Mouse (Mus musculus): ENCODE measurements around the gene Wnk4.

Gene Wnk4

GRCm38 (mm10) chr11:101259948-101260825 lies at the start of gene Wnk4:
Gene Wnk4 (plus strand): TSS chr11:101260567.
- DNase-seq = no peak

GRCm38 (mm10) chr11:101211970-101212369 lies 48.4 kb upstream of the Wnk4 start:
- DNase-seq = peak; percentile 87

- DNase-seq = no peak
Measured at GRCm38 (mm10) chr11:101216936-101217335, 43.4 kb upstream of the Wnk4 start.

- DNase-seq = no peak
Measured at GRCm38 (mm10) chr11:101218436-101219055, 41.8 kb upstream of the Wnk4 start.

- no peak for DNase-seq
Measured at GRCm38 (mm10) chr11:101220853-101221252, 39.5 kb upstream of the Wnk4 start.

- DNase-seq = no peak
Measured at GRCm38 (mm10) chr11:101221306-101221986, 38.9 kb upstream of the Wnk4 start.

- DNase-seq = no peak
Measured at GRCm38 (mm10) chr11:101224337-101224736, 36.0 kb upstream of the Wnk4 start.

GRCm38 (mm10) chr11:101225331-101226064 lies 34.9 kb upstream of the Wnk4 start:
- DNase-seq = no peak

- DNase-seq = peak; percentile 96
Measured at GRCm38 (mm10) chr11:101226065-101226701, 34.2 kb upstream of the Wnk4 start, which contains the start of gene Ezh1. Gene Ezh1 (minus strand): TSS chr11:101226463.

GRCm38 (mm10) chr11:101229361-101229900 lies 30.9 kb upstream of the Wnk4 start:
- no peak for DNase-seq

- no peak for DNase-seq
Measured at GRCm38 (mm10) chr11:101230061-101230511, 30.3 kb upstream of the Wnk4 start.

- no peak for DNase-seq
Measured at GRCm38 (mm10) chr11:101230526-101230925, 29.8 kb upstream of the Wnk4 start.

- no peak for DNase-seq
Measured at GRCm38 (mm10) chr11:101230991-101231871, 29.1 kb upstream of the Wnk4 start.

GRCm38 (mm10) chr11:101232010-101232839 lies 28.1 kb upstream of the Wnk4 start:
- DNase-seq = no peak

GRCm38 (mm10) chr11:101233240-101233639 lies 27.1 kb upstream of the Wnk4 start:
- DNase-seq = no peak

- no peak for DNase-seq
Measured at GRCm38 (mm10) chr11:101234124-101234523, 26.2 kb upstream of the Wnk4 start.

GRCm38 (mm10) chr11:101235429-101235828 lies 24.9 kb upstream of the Wnk4 start:
- no peak for DNase-seq

GRCm38 (mm10) chr11:101236782-101237181 lies 23.6 kb upstream of the Wnk4 start:
- no peak for DNase-seq

- no peak for DNase-seq
Measured at GRCm38 (mm10) chr11:101238071-101238647, 22.2 kb upstream of the Wnk4 start.

- DNase-seq = no peak
Measured at GRCm38 (mm10) chr11:101245071-101245470, 15.3 kb upstream of the Wnk4 start.

All from cerebellum, adult 9-10 months (tissue).